Mouse (Mus musculus) adrenal gland, postnatal 25 days (tissue): ENCODE results near the gene Mroh2a. TPM values are rescaled to one million over a fixed set of nuclear protein-coding genes. Genes with fewer than 3 reads are reported as not detected.

Experiments
- DNase-seq: peaks from one replicate; pipeline ENCODE4 v3.0.0; 2021; ENCODE audit warnings: mixed read lengths
- long read RNA-seq: library from polyadenylated mRNA; stranded (forward); transcript quantifications from one replicate; pipeline ENCODE4 v2.0.0, GENCODE M21; 2021
- total RNA-seq: library from RNA; stranded (reverse); gene quantifications from 2 replicates; pipeline ENCODE4 v1.2.3, GENCODE M21; 2021

Gene Mroh2a
- 0.33 TPM in 1 of 2 replicates, not detected in the other for total RNA-seq
- long read RNA-seq = 0 reads

- no peak for DNase-seq
Observed at GRCm38 (mm10) chr1:88226670-88227379, at the start of gene Mroh2a. Gene Mroh2a (plus strand): TSS chr1:88226986.

GRCm38 (mm10) chr1:88179657-88180056, 47.1 kb upstream of the Mroh2a start:
- DNase-seq = no peak

GRCm38 (mm10) chr1:88186325-88186935, 40.4 kb upstream of the Mroh2a start:
- no peak for DNase-seq

DNA sequence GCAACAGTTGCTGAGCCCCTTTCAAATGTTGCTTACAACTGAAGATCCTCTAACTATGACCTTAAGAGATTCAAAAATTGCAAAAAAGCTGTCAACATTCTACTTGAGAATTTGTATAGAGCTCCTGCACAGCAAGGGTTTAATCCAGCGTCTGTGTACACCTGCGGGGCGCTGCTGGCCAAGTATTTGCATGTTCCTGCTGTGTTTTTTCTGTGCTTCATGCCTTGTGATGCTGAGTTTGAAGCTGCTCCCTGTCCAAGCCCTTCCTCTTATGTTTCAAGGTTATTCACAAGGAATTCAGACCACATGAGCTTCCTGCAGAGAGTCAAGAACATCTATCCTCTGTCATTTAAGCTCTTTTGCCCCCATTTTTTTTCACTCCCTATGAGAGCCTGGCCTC, 34.6 kb upstream of the Mroh2a start:
- no peak for DNase-seq

DNA sequence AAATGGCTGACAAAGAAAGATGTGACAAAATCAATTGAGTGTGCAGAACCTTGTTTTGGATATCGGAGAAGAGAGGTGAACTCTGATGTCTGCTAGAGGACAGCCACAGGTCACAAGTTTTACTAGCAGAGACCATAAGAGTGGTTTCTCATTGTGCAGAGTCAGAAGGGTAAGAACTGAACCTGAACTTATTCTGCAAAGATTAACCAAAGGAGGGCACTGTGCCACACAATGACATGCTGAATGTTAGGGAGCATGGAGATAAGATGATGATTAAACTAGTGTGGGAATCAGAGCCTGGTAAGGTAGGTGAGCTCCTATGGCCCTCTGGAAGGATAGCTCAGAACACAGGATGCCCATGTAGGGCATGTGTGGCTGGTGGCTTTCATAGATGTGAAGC, 31.1 kb upstream of the Mroh2a start:
- no peak for DNase-seq

- no peak for DNase-seq
Observed at GRCm38 (mm10) chr1:88197443-88197842, 29.3 kb upstream of the Mroh2a start.

GRCm38 (mm10) chr1:88199996-88200395, 26.8 kb upstream of the Mroh2a start:
- no peak for DNase-seq

DNA sequence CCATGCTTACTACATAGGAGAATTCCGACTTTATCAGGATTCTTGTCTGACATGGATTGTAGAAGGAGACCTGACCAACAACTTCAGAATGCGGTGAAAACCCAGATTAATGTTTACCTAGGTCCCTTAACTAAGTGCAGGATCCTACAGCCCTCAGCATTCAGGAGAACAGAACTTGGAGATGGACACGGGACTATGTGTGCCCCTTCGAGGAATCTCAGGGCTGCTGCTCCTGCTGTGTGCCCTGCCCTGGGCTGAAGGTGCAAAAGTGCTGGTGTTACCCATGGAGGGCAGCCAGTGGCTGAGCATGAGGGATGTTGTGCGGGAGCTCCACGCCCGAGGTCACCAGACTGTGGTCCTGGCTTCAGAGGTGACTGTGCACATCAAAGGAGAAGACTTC, 26.3 kb upstream of the Mroh2a start, which contains the start of gene Ugt1a2:
Gene Ugt1a2 (plus strand): TSS at position 146 of the 400 bp plus-strand sequence.
- no peak for DNase-seq

- DNase-seq = peak; percentile 81
Observed at GRCm38 (mm10) chr1:88205294-88205922, 21.4 kb upstream of the Mroh2a start, which contains the start of gene Dnajb3. Gene Dnajb3 (minus strand): TSS chr1:88205782.

GRCm38 (mm10) chr1:88206843-88207479, 19.8 kb upstream of the Mroh2a start:
- no peak for DNase-seq

DNA sequence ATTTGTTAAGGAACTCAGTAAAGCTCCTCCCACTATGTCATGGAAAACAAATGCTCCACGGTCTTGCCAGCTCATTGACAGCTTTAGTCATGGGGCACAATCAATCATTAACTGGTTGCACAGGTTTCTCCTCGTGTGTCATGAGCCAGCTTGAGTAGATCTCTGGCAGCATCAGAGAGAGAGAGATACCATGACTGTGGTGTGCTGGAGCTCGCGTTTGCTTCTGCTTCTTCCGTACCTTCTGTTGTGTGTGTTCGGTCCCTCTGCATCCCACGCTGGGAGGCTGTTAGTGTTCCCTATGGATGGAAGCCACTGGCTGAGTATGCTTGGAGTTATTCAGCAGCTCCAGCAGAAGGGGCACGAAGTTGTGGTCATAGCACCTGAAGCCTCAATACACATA, 15.0 kb upstream of the Mroh2a start, which contains the start of gene Ugt1a1:
Gene Ugt1a1 (plus strand): TSS at position 148 of the 400 bp plus-strand sequence.
- no peak for DNase-seq

- DNase-seq = no peak
Observed at GRCm38 (mm10) chr1:88212341-88213045, 14.3 kb upstream of the Mroh2a start.

- DNase-seq = no peak
Observed at GRCm38 (mm10) chr1:88213061-88213460, 13.7 kb upstream of the Mroh2a start.

GRCm38 (mm10) chr1:88213766-88214461, 12.9 kb upstream of the Mroh2a start:
- DNase-seq = no peak

DNA sequence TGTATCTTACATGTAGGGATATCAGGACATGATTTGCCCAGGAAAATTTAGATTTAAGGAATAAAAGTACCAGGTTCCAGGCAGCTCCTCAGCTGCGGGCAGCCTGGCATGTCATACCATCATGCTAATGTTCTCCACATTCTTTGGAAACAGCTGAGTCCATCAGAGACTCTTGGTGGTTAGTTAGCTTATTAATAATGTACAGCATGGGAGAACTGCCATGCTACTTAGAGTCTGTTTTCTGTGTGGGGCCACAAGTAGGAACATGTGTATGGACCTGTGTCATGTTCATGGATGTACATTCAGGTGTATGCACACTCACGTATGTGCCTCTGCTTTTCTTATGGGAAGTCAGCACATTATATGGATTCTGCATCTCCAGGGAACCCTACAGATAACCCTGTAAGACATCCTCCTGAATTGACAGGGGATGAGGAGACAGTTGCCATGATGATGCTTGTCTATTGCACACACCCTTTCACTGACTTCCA, 12.3 kb upstream of the Mroh2a start:
- no peak for DNase-seq

DNA sequence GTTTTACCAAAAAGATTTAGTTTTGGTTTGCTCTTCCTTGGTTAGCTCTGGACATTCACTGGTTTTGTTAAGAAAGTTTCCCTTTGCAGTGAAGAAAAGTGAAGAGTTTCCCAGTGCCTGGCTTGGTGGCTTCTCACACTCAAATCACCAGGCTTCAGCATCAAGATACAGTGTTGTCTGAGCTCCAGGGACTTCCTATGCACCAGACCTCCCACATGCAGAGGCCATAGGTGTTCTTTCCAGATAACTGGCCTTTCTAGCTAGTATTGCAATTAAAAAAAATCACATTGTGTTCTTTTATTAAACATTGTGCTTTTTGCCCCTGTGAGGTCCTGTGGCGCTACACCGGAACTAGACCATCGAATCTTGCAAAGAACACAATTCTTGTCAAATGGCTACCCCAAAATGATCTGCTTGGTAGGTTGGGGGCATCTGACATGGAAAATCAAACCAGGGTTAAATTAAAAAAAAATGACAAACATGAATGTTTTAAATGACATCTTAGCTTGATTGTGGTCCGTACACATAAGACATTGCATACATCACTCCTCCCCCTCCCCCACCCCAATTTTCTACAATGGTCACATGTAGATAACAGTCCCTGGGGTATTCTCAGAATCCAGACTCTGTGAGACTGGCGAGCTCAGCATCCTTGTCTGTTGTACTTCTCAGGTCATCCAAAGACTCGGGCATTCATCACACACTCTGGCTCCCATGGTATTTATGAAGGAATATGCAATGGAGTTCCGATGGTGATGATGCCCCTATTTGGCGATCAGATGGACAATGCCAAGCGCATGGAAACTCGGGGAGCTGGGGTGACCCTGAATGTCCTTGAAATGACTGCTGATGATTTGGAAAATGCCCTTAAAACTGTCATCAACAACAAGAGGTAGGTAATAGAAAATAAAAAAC, 11.1 kb upstream of the Mroh2a start:
- no peak for DNase-seq

DNA sequence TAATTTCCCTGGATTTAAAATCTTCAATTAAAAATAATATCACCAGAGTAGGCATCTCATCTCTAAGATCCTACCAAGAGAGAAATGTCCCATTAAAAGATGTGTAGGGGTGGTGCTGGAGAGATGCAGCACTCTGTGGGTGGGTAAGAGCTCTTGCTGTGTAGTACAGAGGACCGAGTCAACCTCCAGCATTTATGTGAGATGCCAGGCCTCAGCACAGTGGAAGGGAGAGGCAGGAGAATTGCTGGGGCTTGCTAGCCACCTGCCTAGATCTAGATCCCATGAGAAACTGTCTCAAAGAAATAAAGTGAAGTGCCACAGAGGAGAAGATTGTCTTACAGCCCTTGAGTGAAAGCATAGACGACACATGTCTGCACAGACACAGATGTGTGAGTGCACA, 10.2 kb upstream of the Mroh2a start:
- no peak for DNase-seq

DNA sequence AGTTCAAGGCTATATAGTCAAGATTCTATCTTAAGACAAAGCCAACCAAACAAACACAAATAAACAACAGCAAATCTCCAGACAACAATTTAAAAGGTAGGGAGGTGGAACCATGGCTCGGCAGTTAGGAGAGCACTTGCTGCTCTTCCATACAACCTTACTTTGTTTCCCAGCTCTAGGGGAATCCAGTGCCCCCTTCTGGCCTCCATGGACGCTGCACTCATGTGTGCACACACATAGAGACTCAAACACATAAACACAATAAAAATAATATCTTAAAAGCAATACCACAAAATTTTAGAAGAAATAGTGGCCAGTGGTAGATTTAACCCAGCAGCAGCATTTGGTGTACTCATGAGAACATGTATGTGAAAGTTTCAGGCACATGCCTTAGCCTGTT, 9.6 kb upstream of the Mroh2a start:
- no peak for DNase-seq

DNA sequence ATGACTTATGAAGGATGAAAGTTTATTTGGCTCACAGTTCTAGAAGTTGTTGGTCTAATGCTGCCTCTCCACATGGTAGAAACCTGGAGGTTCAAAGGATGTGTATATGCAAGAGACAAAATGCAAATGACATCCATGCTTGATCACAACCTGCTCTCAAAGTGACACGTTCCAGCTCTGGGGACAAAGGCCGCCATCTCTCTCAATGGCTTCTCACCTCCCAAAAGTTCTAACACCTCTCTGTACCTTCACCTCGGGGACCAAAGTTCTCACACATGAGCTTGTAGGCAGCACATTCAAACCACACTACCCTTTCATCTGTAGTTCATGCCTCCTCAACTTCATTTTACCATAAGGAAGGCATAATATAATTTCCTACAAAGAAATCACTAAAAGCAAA, 9.2 kb upstream of the Mroh2a start:
- no peak for DNase-seq

DNA sequence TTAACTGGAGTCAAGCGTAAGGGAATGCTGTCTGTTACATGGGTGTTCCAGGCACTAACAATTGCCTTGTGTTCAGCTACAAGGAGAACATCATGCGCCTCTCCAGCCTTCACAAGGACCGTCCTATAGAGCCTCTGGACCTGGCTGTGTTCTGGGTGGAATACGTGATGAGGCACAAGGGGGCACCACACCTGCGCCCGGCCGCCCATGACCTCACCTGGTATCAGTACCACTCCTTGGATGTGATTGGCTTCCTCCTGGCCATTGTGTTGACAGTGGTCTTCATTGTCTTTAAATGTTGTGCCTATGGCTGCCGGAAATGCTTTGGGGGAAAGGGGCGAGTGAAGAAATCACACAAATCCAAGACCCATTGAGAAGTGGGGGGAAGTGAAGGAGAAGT, 8.7 kb upstream of the Mroh2a start:
- DNase-seq = no peak
